Mouse (Mus musculus) frontal cortex, postnatal 14 days (tissue): ENCODE measurements at regions not wholly inside any gene's neighbourhood (a gene's known extent, or its start where the extent isn't known, plus 50 kb on each side); places are given as distances from the start of the nearest gene placed in this dataset.
A peak's percentile ranks its signal among the peaks of the same experiment; 100 is the strongest.

Source experiments
- DNase-seq, 2 experiments: peaks; one replicate each; pipeline ENCODE4 v3.0.0; 2022; ENCODE audit warnings: low spot score in 2 of 2

DNA sequence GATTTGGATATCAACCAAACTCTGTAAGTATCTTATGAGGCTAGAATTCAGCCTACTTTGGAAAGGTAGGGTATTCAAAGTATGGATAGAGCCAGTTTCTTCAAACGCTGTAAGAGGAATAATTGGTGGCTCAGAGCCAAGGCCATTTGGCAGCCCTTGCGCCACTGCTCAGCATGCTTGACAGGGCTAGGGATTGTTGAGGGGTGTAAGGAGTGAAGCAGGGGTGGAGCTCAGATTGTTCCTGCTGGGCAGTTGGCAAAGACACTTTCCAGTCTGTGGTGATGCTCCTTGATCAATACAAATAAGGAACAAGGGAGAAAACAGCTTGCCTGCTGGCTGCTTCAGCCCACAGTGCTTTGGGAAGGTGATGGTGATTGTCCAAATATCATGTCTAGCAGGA is 181.9 kb downstream of the Kcna5 start:
- DNase-seq = no peak

DNA sequence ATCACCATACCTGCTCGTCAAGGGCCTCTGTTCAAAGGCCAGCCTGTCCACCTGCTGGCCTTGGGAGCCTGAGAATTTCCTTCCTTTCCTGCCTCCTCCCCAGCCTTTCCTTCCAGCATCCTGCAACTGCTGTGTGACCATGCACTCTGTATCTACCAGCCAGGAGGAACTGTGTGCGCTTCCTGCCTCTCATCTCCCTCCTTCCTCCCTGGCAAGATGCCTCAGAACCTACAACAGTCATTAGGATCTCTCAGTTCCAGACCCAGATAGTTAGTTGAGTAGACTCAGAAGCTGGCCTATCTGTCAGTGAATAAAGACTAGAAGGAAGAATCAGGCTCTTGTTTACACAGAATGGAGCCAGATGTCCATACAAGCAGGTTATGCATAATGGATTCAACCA is 183.8 kb upstream of the Ntf3 start:
- DNase-seq = no peak

DNA sequence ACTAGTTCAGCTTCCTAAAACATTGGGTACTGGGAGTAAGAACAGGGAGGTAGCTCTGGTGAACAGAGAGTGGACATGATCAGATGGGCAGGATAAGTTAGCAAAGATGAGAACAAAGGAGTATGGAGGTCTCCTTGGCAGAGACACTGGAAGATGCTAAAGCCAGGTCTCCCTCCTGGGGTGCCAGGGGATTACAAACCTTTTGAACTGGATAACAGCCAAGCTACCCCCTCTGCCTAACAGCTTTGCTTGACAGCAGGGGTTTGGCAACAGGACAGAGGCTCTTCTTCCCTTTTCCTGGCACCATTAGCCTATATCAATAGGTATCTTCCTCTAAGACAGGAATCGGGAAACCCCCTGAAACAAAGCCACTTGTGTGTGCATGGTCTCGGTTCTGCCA is 183.2 kb upstream of the Ntf3 start:
- no peak for DNase-seq

DNA sequence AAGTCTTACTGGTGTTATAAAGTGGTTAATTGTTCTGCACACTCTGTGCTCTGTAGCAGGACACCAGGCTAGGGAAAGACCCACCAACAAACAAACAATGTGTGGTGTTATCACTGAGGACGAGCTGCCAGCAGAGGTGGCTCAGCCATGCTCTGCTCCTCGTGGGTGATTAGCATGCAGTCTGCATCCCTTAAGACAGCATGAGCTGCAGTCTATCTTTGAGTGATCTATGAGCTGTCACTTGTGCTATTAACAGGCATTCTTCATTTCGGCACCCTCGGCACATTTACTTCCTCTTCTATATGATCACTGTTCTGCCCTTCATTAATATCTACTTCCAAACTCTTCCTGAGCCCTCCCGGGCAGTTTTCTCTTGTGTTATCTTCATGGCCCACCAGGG is 178.5 kb upstream of the Ntf3 start:
- DNase-seq = no peak

DNA sequence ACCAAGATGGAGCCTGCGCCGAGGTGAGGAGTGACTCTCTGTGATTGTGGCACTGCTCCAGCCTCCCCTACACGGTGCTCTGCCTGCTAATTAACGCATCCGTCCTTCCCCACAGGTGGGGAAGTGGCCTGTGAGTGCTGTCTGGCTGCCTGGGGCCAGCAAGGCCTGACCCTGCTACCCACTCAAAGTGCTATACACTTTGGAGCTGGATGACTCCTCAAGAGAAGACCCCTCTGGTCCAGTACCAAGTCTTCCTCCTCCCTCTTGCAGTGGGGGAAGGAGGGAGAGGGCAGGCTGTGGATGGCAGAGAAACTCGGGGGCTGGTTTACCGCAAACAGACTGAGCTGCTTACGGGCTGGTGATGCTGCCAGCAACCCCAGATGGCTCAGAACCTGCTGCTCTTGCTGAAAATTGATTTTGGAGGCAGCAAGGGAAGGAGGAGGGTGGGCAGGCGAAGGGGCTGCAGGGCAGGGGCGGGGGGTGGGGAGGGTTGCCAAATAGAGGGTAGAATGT is 173.4 kb upstream of the Ntf3 start:
- peak; percentile 6 to 11 for DNase-seq

DNA sequence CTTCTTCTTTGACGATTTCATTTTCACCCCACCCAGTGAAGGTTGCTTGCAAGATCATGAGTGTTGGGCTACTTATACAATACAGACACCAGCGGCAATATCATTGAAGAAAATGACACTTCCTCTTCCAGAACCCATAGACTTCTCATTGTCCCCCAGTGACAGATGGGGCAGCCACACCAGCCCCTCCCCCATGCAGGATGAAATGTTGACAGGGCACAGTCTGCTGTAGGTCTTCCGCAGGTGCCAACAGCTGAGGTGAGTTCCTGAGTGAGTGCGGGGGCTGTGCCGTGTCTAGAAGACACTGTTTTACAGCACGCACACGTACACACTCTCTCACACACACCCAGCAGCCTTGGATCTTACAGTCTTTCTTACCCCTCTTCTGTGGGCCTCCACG is 171.0 kb upstream of the Ntf3 start:
- no peak for DNase-seq

DNA sequence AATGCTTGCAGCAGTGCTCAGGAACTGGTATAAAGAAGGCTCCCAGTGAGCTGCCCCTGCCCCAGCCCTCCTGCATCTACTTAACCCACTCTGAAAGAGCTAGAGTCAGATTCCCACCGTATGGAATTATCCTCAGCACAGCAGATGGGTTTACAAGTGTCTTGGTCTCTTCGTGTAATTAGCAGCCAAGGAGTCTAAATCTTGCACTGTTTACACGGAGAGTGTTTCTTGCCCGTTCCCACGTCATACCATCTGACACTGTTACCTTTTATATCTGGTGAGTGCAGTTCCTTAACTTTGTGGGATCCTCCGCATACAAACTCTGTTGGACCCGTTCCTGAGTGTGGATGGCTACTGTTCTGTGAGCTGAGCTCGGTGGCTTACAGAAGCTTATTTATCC is 167.5 kb upstream of the Ntf3 start:
- peak; percentile 15 for DNase-seq

DNA sequence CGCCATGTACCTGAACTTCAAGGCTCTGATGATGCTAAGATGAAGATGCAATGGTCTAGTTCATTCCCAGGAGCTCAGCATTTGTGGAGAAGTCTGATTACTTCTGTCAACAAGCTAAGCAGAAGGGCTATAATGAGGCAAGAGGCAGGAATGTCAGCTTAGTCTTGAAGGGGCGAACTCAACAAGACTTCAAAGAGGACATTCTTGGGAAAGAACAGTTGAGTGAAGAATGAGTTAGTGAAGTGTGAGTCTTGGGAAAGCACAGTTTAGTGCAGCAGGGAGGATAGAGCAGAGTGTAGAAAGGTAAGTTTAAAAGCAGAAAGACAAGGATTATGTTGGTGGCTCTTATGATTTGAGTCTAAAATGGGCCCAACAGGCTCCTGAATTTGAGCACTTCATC is 160.5 kb upstream of the Ntf3 start:
- DNase-seq = no peak

DNA sequence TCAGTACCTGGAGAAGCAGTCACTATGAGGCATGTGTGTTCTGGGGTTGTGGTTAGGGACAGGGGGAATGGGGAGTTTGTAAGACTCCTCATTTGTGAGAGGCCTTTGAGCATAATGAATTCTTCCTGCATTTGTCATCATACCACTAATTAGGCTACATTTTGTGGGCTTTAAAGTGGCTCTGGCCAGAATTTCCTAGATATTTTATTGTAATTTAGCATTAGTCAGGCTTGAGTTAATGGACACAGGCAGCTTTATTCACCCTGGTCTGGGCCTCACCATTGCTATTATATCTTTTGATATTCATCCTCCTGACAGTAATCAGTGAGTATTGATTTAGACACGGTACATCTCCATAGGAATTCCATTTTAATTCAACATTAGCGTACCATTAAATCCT is 151.8 kb upstream of the Ntf3 start:
- DNase-seq = no peak

DNA sequence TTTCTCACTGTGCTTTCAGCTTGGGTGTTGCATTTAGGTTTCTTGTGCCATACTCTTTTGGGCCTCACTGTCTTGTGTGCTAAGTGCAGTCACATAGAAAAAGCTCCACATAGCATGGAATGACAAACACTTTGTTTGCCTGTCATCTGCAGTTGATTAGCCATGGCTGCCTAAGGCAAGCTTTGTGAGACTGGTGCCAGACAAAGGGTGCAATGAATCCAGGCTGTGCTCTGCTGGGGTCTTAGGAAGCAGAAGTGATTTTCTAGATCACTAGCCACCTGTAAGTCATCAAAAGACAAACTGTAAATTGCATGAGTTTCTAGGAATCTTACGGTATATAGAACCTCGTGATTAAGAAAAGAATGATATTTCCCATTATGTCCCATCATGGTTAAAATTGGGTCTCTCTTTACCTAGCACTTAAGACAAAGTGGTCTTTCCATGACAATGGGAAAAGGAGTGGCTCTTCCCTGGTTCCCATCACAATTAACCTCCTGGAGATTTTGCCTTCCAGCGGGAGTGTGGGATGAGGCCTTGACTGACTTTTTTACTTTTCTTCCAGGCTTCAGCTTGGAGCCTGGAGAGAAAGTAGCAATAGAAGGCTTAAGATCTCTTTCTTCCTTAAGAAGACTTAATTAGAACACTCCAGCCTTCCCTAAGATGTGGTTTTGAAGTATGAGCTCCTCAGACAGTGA is 144.2 kb upstream of the Ntf3 start:
- no peak for DNase-seq

DNA sequence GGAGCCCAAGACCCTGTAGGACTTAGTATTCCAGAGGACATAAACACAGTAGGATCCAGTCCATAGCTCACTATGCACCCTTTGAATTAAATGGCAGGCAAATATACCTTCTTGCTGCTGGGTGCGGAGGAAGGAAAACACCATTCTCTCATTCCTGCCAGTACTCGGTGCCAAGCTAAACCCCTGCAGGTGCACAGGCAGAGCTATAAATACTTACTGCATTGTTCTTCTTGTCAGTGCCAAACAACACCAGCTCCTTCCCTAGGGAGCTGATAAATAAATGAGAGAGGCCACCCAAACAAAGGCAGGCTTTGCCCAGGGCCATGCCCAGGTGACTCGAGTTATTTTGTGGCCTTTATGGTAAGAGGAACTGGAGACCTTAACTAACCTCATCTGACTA is 136.4 kb upstream of the Ntf3 start:
- no peak for DNase-seq

DNA sequence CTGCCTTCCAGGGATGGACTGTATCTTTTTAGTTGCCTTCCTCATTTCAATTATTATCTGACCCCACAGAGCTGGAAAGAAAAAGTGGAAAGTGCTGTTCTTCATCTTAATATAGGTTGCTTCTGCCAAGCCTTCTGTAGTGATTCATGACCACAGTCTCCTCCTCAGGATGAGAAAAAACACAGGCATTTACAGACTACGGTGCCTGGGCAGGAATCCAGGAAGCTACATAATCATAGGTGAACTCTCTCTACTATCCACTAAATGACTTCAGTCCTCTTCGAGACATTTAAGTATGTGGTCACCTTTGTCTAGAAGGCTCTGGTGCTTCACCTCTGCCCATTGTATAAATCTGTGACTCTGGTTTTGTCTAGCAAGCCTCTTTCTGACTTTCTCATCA is 124.9 kb upstream of the Ntf3 start:
- DNase-seq = no peak

DNA sequence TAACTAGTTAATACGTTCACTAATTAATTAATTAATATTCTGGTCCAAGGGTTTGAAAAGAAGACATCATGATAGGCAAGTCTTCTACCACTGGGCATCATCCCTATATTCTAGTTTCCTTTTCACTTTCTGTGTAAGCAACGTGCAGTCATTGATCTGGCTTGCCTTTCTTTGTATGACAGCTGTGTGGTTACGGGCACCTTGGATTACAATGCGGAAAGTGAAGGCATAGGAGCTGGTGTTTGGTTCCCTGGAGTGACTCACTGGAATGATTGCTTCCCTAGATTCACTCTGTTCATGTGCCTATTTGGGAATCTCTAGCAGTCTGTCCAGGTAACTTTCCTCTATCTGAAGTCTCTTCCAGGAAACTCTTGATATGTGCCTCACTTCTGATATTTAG is 120.5 kb upstream of the Ntf3 start:
- DNase-seq = no peak

DNA sequence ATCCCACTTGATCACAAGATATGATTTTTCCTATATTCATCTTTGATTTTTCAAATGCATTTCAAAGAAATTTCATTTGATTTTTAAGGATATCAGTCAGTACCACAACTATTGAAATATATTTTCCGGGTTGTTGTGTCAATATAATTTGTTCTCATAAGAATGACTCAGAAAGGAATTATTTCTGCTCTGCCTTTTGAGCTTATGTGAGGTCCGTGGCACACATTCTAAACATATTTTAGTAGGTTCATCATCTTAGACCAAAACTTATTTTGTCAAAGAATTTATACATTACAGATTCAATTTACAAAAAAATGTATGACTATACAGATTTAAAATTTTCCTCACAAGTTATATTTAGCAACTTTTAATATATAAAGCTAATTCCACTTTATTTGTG is 119.5 kb upstream of the Ntf3 start:
- no peak for DNase-seq

DNA sequence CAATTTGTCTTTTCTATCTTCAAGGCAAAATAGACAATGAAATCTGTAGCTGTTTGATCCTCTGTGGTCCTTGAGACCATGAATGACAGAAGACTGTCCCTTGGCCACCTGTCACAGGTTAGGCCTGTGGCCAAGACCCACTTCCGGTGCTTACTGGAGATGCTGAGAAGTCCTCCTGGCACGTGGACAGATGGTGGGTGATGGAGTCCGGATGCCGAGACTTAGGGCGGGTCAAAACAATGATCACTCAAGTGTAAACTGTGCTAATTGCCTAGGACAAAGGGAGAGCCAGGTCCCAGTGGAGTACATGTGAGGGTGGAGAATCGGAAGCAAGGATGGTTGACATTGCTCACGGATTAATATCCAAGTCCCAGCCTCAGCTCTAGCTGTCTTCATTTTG is 117.7 kb upstream of the Ntf3 start:
- no peak for DNase-seq

DNA sequence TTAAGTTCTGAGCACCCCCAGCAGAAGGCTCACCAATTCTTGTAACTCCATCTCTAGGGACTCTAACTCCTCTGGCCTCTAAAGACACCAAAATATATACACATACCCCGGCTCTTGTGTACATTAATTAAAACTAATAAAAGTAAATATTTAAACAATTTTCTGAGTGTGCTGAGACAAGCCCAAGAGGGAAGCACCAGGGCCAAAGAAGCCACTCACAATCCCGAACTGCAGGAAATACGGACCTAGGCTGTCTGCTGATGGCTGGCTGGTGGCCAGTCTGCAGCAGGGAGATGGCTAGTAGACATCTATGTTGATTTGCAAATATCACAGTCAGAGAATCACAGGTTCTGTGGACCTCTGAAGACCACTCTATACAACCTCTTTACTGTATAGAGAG is 113.6 kb upstream of the Ntf3 start:
- no peak for DNase-seq

DNA sequence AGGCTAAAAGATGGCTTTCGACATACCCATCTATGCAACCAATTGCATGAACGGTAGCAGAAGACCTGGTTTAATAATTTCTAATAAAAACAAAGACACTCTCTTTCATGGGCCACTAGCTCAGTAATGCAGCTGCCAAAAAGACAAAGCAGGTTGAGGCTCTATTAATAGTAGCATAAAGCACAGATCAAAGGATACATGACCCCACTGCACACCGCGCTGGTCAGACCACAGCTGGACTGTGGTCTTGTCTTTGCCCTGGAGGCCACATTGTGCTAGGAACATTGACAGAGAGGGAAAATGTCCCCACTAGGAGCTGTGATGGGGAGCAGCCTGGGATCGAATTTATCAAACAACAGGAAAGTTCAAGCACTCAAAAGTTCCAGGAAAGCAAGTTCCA is 79.3 kb upstream of the Ntf3 start:
- DNase-seq = no peak

DNA sequence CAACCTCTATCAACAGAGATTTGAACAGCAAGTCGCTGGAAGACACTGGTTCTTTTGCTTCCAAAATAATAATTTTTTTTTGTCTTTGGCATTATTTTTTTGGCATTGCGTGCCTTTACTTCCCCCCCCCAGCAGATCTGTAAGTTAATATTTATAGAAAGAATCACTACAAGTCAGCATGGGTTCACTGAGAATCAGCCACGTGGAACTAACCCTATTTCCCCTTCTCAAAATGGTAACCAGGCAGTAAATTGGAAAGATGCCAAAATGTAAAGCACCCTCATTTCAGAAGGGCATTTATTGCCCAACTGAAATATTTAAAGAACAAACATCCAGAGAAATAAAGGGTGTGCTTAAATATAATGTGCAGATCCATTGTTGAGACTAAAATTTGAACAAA is 78.7 kb upstream of the Ntf3 start:
- DNase-seq = no peak

DNA sequence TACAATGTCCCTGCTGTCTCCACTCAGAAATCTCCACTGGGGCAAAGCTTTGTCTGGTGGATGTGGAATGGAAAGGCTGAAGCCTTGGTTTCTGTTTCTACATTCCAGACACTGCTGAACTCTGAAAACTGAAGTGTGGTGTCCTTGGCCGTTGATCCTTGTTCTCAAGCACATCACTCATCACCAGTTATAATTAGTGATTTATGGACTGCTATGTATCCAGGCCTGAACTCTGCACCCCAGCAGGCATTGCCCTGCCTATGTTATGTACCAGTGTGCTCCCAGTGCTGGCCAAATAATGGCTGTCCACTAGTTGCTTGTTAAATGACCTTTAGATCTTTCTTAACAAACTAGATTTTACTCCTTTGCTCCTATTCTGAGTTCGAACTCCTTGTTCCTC is 75.6 kb upstream of the Ntf3 start:
- DNase-seq = no peak

DNA sequence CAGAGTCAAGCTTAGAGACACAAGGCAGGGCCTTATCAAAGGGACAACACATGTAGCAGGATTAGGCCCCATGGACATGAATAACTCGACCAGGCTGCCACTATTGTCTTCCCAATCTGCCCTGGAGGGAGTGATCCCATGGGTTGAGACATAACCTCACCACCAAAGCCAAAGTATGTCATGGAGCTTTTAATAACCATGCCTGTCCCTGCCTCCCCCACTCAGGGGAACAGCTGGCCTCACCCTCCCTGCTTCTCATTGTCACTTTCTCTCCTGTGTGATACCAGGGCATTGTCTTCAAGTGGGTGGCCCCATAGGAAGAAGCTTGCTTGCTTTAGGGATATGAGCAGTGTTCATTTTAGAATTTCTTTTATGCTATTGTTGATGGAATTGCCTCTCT is 73.5 kb upstream of the Ntf3 start:
- no peak for DNase-seq
